Mouse (Mus musculus) megakaryocyte, embryonic 14.5 days (primary cell): ENCODE data around the gene Cant1.

Experiments
- FLI1 ChIP-seq: IDR thresholded peaks from 2 replicates; pipeline ENCODE4 v1.6.1; 2012; ENCODE audit warnings: low read length, inconsistent platforms, mixed read lengths
- GATA1 ChIP-seq: IDR thresholded peaks from 3 replicates; pipeline ENCODE4 v1.6.1; 2012; ENCODE audit warnings: mixed read lengths, low read length, inconsistent platforms, borderline replicate concordance

GRCm38 (mm10) chr11:118467441-118468035, 48.7 kb upstream of the Cant1 start:
- no peak for TF ChIP-seq FLI1
- no peak for TF ChIP-seq GATA1
